Mouse (Mus musculus) T-helper 1 cell (primary cell): Measurements from ENCODE around the gene Adgra1.

Experiments used
- in situ Hi-C: fragments of 300-600 bp; cut with MboI, MseI; formaldehyde crosslinking; loops from one replicate; pipeline ENCODE4 v1.15.1; 2025; ENCODE audit warnings: high pct_unique_total_duplicates

The Adgra1 gene

GRCm38 (mm10) chr7:139834036-139834435 lies at the start of gene Adgra1:
TSS of gene Adgra1 (plus strand) at chr7:139834174.
- in situ Hi-C loops = no loop called here

GRCm38 (mm10) chr7:139787382-139787781 lies 46.6 kb upstream of the Adgra1 start:
- in situ Hi-C loops = no loop called here

- in situ Hi-C loops = no loop called here
Observed at GRCm38 (mm10) chr7:139788927-139789326, 45.0 kb upstream of the Adgra1 start.

- in situ Hi-C loops = loop anchor here (10.0 kb wide), 1 partner anchor 1135 kb away; no protein-coding TSS in a partner anchor
Observed at GRCm38 (mm10) chr7:139789718-139790117, 44.3 kb upstream of the Adgra1 start.

- in situ Hi-C loops = loop anchor here (10.0 kb wide), 1 partner anchor 1137 kb away; no protein-coding TSS in a partner anchor
Observed at GRCm38 (mm10) chr7:139791601-139792000, 42.4 kb upstream of the Adgra1 start.

GRCm38 (mm10) chr7:139795004-139795605 lies 38.9 kb upstream of the Adgra1 start:
- in situ Hi-C loops = loop anchor here (10.0 kb wide), 1 partner anchor 1140 kb away; no protein-coding TSS in a partner anchor

GRCm38 (mm10) chr7:139797186-139798109 lies 36.5 kb upstream of the Adgra1 start:
- in situ Hi-C loops = loop anchor here (10.0 kb wide), 1 partner anchor 1143 kb away; no protein-coding TSS in a partner anchor

GRCm38 (mm10) chr7:139806175-139806601 lies 27.8 kb upstream of the Adgra1 start:
- in situ Hi-C loops = no loop called here

GRCm38 (mm10) chr7:139810036-139810435 lies 23.9 kb upstream of the Adgra1 start:
- in situ Hi-C loops = no loop called here

- in situ Hi-C loops = no loop called here
Observed at GRCm38 (mm10) chr7:139811706-139812105, 22.3 kb upstream of the Adgra1 start.

- in situ Hi-C loops = no loop called here
Observed at GRCm38 (mm10) chr7:139813577-139814207, 20.3 kb upstream of the Adgra1 start.

- in situ Hi-C loops = no loop called here
Observed at GRCm38 (mm10) chr7:139822301-139823010, 11.5 kb upstream of the Adgra1 start.

- in situ Hi-C loops = no loop called here
Observed at GRCm38 (mm10) chr7:139827687-139828086, 6.3 kb upstream of the Adgra1 start.

- in situ Hi-C loops = no loop called here
Observed at GRCm38 (mm10) chr7:139833532-139833931, 442 bp upstream of the Adgra1 start.

- in situ Hi-C loops = no loop called here
Observed at GRCm38 (mm10) chr7:139835140-139836131, 1.5 kb downstream of the Adgra1 start.

- in situ Hi-C loops = no loop called here
Observed at GRCm38 (mm10) chr7:139840443-139841168, 6.6 kb downstream of the Adgra1 start.

GRCm38 (mm10) chr7:139842397-139842796 lies 8.4 kb downstream of the Adgra1 start:
- in situ Hi-C loops = no loop called here

- in situ Hi-C loops = no loop called here
Observed at GRCm38 (mm10) chr7:139843140-139843539, 9.2 kb downstream of the Adgra1 start.

GRCm38 (mm10) chr7:139843776-139844175 lies 9.8 kb downstream of the Adgra1 start:
- in situ Hi-C loops = no loop called here
